Mouse (Mus musculus): ENCODE data around the gene Mlx.
A peak's percentile ranks its signal among the peaks of the same experiment; 100 is the strongest.
"Not testable (repeated sequence)": the region's sequence is repeated elsewhere in the genome, so short reads cannot be mapped to it uniquely, and the experiment has no call there.

The Mlx gene

GRCm38 (mm10) chr11:101098231-101098630 lies 11.2 kb downstream of the Mlx start:
- DNase-seq (ENCODE audit: low spot score) = no peak

- DNase-seq (ENCODE audit: low spot score) = no peak
These were observed 15.9 kb downstream of the Mlx start for GRCm38 (mm10) chr11:101103011-101103410.

- no peak for DNase-seq (ENCODE audit: low spot score)
These were observed 22.3 kb downstream of the Mlx start for GRCm38 (mm10) chr11:101109351-101109750.

- DNase-seq (ENCODE audit: low spot score) = no peak
These were observed 23.6 kb downstream of the Mlx start for GRCm38 (mm10) chr11:101110708-101111107.

GRCm38 (mm10) chr11:101111178-101111577 lies 24.1 kb downstream of the Mlx start:
- no peak for DNase-seq (ENCODE audit: low spot score)

- no peak for DNase-seq (ENCODE audit: low spot score)
These were observed 25.1 kb downstream of the Mlx start for GRCm38 (mm10) chr11:101112186-101112585.

- DNase-seq (ENCODE audit: low spot score) = no peak
These were observed 28.5 kb downstream of the Mlx start for GRCm38 (mm10) chr11:101115564-101115963.

- DNase-seq (ENCODE audit: low spot score) = no peak
These were observed 31.0 kb downstream of the Mlx start for GRCm38 (mm10) chr11:101118105-101118504.

- DNase-seq (ENCODE audit: low spot score) = no peak
These were observed 32.2 kb downstream of the Mlx start for GRCm38 (mm10) chr11:101119131-101119760.

GRCm38 (mm10) chr11:101119761-101120544 lies 32.9 kb downstream of the Mlx start, which contains the start of the genes Retreg3 and Tubg1:
Gene Retreg3 (minus strand): TSS chr11:101119893.
Gene Tubg1 (plus strand): TSS chr11:101119938.
- peak; percentile 99 for DNase-seq (ENCODE audit: low spot score)

GRCm38 (mm10) chr11:101120545-101121188 lies 33.6 kb downstream of the Mlx start:
- no peak for DNase-seq (ENCODE audit: low spot score)

GRCm38 (mm10) chr11:101124494-101124893 lies 37.4 kb downstream of the Mlx start:
- not testable (repeated sequence) for DNase-seq (ENCODE audit: low spot score)

- not testable (repeated sequence) for DNase-seq (ENCODE audit: low spot score)
These were observed 37.9 kb downstream of the Mlx start for GRCm38 (mm10) chr11:101125008-101125407.

- DNase-seq (ENCODE audit: low spot score) = no peak
These were observed 40.0 kb downstream of the Mlx start for GRCm38 (mm10) chr11:101127075-101127474.

- no peak for DNase-seq (ENCODE audit: low spot score)
These were observed 42.0 kb downstream of the Mlx start for GRCm38 (mm10) chr11:101128996-101129577.

- no peak for DNase-seq (ENCODE audit: low spot score)
These were observed 43.1 kb downstream of the Mlx start for GRCm38 (mm10) chr11:101130056-101130756.

GRCm38 (mm10) chr11:101131187-101131586 lies 44.1 kb downstream of the Mlx start:
- no peak for DNase-seq (ENCODE audit: low spot score)

- DNase-seq (ENCODE audit: low spot score) = peak; percentile 49
These were observed 44.6 kb downstream of the Mlx start for GRCm38 (mm10) chr11:101131701-101132100.

GRCm38 (mm10) chr11:101133037-101133436 lies 46.0 kb downstream of the Mlx start:
- DNase-seq (ENCODE audit: low spot score) = no peak

GRCm38 (mm10) chr11:101134217-101134865 lies 47.3 kb downstream of the Mlx start:
- no peak for DNase-seq (ENCODE audit: low spot score)

- DNase-seq (ENCODE audit: low spot score) = no peak
These were observed 49.9 kb downstream of the Mlx start for GRCm38 (mm10) chr11:101137000-101137399.
